Mouse (Mus musculus): ENCODE data around the gene Dkk3. TPM values are rescaled to one million over a fixed set of nuclear protein-coding genes. Genes with fewer than 3 reads are reported as not detected.

The Dkk3 gene
- polyA plus RNA-seq, 1 experiment from 2014 or later = 38.5 TPM

DNA sequence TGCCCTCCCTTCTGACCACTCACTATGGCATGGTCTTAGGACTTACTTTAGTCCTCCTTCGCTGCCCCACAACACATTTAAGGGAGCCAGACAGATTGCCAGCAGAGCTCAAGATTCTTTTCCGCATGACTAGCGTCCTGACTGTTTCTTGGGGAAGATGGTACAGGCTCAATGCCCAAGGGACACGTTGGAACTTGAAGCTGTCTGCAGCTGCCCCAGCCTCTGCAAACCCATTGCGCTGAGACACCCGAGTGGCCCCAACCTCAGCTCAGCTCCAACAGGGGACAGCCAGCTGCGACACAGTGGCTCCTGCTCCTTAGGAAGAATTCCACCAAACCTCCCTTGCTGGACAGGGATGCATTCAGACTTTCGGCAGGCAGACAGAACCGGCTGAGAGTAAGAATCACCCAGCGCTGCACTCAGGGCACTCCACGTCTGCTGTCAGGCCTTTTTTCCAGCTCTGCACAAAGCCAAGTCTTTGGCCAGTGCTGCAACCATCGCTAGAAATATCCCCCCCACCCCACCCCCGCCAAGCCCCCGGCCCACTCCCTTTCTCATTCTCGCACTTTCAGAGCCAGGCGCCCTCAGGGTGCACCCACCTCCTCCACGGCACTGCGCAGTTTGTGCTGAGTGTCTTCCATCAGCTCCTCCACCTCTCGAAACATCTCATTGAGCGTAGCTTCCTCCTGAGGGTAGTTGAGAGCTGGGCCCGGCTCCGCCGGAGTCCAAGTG lies 1.1 kb downstream of the Dkk3 start:
- peak overlapping the region; percentile 4; the same call in 1 of the 2 replicates for H3K27ac ChIP-seq (ENCODE audit: low read depth, low read length)
- 7% methylated on average over 23 of the region's 23 CpGs for WGBS
- peak; percentile 43 for ATAC-seq

DNA sequence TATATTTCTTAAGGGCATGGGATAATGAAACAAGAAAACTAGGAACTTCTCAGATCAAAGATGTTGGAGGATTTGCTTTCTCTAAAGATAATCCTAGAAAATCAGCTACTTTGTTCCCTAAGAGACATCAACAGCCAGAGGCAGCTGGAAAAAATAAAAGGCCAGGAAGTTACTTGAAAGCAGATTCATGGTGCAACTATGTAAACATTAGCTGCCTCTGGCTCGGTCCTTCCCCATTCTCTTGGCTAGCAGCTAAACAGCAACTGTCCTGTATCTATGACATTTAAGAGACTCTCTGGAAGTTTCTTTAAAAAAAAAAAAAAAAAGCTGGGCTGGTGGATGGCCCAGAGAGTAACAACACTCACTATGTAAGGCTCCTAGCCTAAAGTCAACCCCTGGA lies 3.7 kb downstream of the Dkk3 start:
- Histone ChIP-seq H3K36me3 (ENCODE audit: control insufficient read depth, insufficient read depth, low read length) (no peaks in the 10 kb centered on the region), H3K27me3 (replicated peaks; ENCODE audit: control insufficient read depth, insufficient read depth, low read length) (peaks cover 4% of the 10 kb centered on the region; the same call in 1 of the 2 replicates), H3K27ac (ENCODE audit: low read depth, low read length) (no peak overlapping the region), H3K4me2 (ENCODE audit: low read length) (no peak overlapping the region), H3K4me3 (ENCODE audit: low read length) (no peak overlapping the region), H3K4me1 (ENCODE audit: control insufficient read depth, insufficient read depth, low read depth, low read length) (peaks cover 19% of the 10 kb centered on the region), H3K9ac (ENCODE audit: low read depth, low read length) (no peak overlapping the region), H3K9me3 (ENCODE audit: control insufficient read depth, low read length) (no peaks in the 10 kb centered on the region)
- ATAC-seq = no peak
- 58% methylated on average over 1 of the region's 1 CpGs for WGBS

More for the DNA sequence above, 1.1 kb downstream of the Dkk3 start:
- peaks cover 19% of the 10 kb centered on the region for H3K4me1 ChIP-seq (ENCODE audit: control insufficient read depth, insufficient read depth, low read depth, low read length)
- H3K9me3 ChIP-seq (ENCODE audit: control insufficient read depth, low read length) = no peaks in the 10 kb centered on the region
- peak overlapping the region; percentile 51 for H3K4me2 ChIP-seq (ENCODE audit: low read length)
- peak overlapping the region; percentile 40 for H3K4me3 ChIP-seq (ENCODE audit: low read length)
- H3K36me3 ChIP-seq (ENCODE audit: control insufficient read depth, insufficient read depth, low read length) = no peaks in the 10 kb centered on the region
- peak overlapping the region; percentile 53 for H3K9ac ChIP-seq (ENCODE audit: low read depth, low read length)
- peaks cover 4% of the 10 kb centered on the region; the same call in 1 of the 2 replicates for H3K27me3 ChIP-seq (replicated peaks; ENCODE audit: control insufficient read depth, insufficient read depth, low read length)

DNA sequence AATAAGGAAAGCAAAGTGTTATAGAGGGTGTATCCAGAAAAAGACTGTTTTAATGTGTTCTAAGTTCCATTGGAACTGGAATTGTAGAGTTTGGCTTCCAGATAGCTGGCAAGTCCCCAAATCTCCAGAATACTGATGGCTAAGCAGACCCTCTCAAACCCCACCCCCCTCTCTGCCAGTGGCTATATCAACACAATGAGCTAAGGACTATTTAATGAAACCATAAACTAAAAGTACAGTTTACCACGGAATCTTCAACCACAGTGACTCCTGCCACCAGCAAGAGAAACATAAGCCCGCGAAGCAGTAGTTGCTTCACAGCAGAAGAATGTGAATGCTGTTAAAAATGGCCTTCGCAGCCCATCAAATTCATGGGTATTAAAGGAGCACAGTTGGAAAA lies 4.4 kb downstream of the Dkk3 start:
- Histone ChIP-seq H3K4me3 (ENCODE audit: low read length) (no peak overlapping the region), H3K9ac (ENCODE audit: low read depth, low read length) (no peak overlapping the region), H3K27ac (ENCODE audit: low read depth, low read length) (no peak overlapping the region), H3K4me2 (ENCODE audit: low read length) (no peak overlapping the region), H3K36me3 (ENCODE audit: control insufficient read depth, insufficient read depth, low read length) (no peaks in the 10 kb centered on the region), H3K9me3 (ENCODE audit: control insufficient read depth, low read length) (no peaks in the 10 kb centered on the region), H3K4me1 (ENCODE audit: control insufficient read depth, insufficient read depth, low read depth, low read length) (peaks cover 19% of the 10 kb centered on the region), H3K27me3 (replicated peaks; ENCODE audit: control insufficient read depth, insufficient read depth, low read length) (peaks cover 4% of the 10 kb centered on the region; the same call in 1 of the 2 replicates)
- ATAC-seq = no peak
- WGBS = 75% methylated on average over 4 of the region's 4 CpGs

DNA sequence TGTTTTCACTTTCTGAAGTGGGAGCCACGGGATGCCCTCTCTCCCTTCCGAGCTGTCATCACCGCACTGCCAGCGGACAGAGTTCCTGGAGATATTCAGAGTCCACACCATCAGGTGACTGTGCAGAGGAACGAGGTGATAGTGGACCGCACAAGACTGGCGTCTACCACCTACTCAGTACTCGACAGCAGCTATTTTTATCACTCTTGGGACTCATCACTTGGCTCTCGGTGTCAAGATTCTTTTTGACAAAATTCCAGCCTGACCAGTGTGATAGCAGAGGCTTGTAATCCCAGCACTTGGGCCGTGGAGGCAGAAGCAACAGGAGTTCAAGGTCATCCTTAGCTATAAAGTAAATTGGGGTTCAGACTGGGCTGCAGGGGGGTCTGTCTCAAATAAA lies 9.7 kb downstream of the Dkk3 start:
- Histone ChIP-seq H3K36me3 (ENCODE audit: control insufficient read depth, insufficient read depth, low read length) (no peaks in the 10 kb centered on the region), H3K4me2 (ENCODE audit: low read length) (no peak overlapping the region), H3K4me1 (ENCODE audit: control insufficient read depth, insufficient read depth, low read depth, low read length) (peaks cover 2% of the 10 kb centered on the region; the same call in 1 of the 2 replicates), H3K27ac (ENCODE audit: low read depth, low read length) (no peak overlapping the region), H3K9me3 (ENCODE audit: control insufficient read depth, low read length) (no peaks in the 10 kb centered on the region), H3K9ac (ENCODE audit: low read depth, low read length) (no peak overlapping the region), H3K27me3 (replicated peaks; ENCODE audit: control insufficient read depth, insufficient read depth, low read length) (no peaks in the 10 kb centered on the region), H3K4me3 (ENCODE audit: low read length) (no peak overlapping the region)
- WGBS = 93% methylated on average over 10 of the region's 10 CpGs
- no peak for ATAC-seq

DNA sequence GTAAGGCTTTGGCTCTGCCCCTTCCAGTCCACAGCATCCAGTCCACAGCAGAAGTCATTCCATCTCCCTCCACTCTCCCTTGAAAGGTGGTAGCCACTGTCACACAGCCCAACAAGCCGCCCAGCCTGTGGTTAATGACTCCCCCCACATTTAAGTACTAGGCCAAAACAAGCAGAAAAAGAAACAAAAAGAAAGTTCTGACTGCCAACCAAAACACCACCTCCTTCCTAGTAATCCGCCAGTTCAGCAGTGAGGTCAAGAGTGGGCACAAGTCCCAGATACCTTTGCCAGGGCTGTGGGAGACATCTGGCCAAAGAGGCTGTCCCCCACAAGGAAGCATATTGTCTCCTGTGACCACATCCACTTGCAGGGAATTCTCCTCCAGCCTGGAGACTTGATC lies 10.9 kb downstream of the Dkk3 start:
- H3K36me3 ChIP-seq (ENCODE audit: control insufficient read depth, insufficient read depth, low read length) = no peaks in the 10 kb centered on the region
- no peak overlapping the region for H3K4me2 ChIP-seq (ENCODE audit: low read length)
- no peaks in the 10 kb centered on the region for H3K9me3 ChIP-seq (ENCODE audit: control insufficient read depth, low read length)
- no peak overlapping the region for H3K4me3 ChIP-seq (ENCODE audit: low read length)
- 0 out of 2 replicates have a peak, but pooled peaks cover 2% of the 10 kb centered on the region for H3K4me1 ChIP-seq (ENCODE audit: control insufficient read depth, insufficient read depth, low read depth, low read length)
- no peaks in the 10 kb centered on the region for H3K27me3 ChIP-seq (replicated peaks; ENCODE audit: control insufficient read depth, insufficient read depth, low read length)
- H3K9ac ChIP-seq (ENCODE audit: low read depth, low read length) = no peak overlapping the region
- 66% methylated on average over 2 of the region's 2 CpGs for WGBS
- H3K27ac ChIP-seq (ENCODE audit: low read depth, low read length) = no peak overlapping the region
- no peak for ATAC-seq

DNA sequence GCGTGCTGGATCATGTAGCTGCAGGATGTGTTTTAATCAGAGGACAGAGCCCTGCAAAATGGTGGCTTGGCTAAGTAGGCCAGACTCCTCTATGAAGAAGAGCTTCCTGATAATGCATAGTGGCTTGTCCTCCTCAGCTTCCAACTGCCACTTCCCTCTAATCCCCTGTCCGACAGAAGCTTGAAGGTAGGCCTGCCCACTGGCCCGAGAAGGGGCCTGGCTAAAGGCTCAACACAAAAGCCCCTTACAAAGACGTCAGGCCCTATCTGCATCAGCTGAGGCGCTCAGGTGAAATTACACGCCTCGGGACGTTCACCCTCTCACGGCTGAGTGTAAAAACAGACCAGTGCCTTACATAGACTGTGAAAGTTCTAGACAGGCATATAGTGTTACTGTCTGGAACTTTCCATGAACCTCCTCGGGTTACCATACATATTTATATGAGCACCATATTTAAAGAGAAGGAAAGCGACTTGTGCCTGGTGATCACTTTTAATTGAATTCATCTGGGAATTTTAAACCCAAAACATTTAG lies 14.1 kb downstream of the Dkk3 start:
- no peak overlapping the region for H3K4me3 ChIP-seq (ENCODE audit: low read length)
- H3K27me3 ChIP-seq (replicated peaks; ENCODE audit: control insufficient read depth, insufficient read depth, low read length) = no peaks in the 10 kb centered on the region
- no peak overlapping the region for H3K4me2 ChIP-seq (ENCODE audit: low read length)
- no peak for ATAC-seq
- H3K9ac ChIP-seq (ENCODE audit: low read depth, low read length) = no peak overlapping the region
- 0 out of 2 replicates have a peak, but pooled peaks cover 2% of the 10 kb centered on the region for H3K4me1 ChIP-seq (ENCODE audit: control insufficient read depth, insufficient read depth, low read depth, low read length)
- H3K27ac ChIP-seq (ENCODE audit: low read depth, low read length) = no peak overlapping the region
- WGBS = 54% methylated on average over 11 of the region's 11 CpGs
- H3K9me3 ChIP-seq (ENCODE audit: control insufficient read depth, low read length) = no peaks in the 10 kb centered on the region
- no peaks in the 10 kb centered on the region for H3K36me3 ChIP-seq (ENCODE audit: control insufficient read depth, insufficient read depth, low read length)

DNA sequence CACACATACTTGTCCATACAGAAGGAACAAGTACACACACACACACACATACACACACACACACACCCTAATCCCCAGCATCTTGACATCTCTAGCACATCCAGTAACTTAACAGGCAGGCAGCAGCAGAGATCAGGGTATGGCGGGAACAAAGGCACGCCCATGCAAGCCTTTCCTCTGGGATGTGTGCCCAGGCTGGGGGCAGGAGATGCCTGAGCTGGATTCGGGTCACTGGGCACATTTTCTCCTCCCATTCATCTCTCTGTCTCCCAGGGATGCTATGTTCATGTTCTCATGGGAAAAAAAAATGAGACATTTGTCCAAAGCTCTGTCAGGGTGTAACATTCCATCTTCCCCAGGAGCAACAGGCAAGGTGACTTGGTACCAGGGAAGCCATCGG lies 14.9 kb downstream of the Dkk3 start:
- no peak overlapping the region for H3K27ac ChIP-seq (ENCODE audit: low read depth, low read length)
- 34% methylated on average over 4 of the region's 4 CpGs for WGBS

DNA sequence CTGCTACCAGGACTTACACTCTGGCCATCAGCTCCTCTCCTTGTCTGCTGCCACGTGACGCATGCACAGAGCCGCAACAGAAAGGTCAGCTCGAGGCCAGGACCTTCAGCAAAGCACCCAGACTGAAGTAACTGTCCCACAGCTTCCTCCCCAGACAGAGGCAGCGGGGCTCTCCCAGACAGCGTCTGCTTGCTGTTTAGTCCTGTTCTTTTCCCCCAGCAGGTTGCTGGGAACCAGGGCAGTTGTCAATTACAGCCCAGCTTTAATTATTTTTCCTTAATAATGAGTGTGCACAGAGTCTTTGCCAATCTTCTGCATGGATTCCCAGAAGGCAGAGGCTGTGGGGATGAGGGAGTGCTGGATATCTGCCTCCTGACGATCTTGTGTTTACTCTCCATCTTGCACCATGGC lies 15.8 kb downstream of the Dkk3 start:
- 26% methylated on average over 7 of the region's 7 CpGs for WGBS
- Histone ChIP-seq H3K27ac (ENCODE audit: low read depth, low read length) (no peak overlapping the region), H3K9me3 (ENCODE audit: control insufficient read depth, low read length) (no peaks in the 10 kb centered on the region)

More for the DNA sequence above, 14.9 kb downstream of the Dkk3 start:
- Histone ChIP-seq H3K4me3 (ENCODE audit: low read length) (no peak overlapping the region), H3K27me3 (replicated peaks; ENCODE audit: control insufficient read depth, insufficient read depth, low read length) (no peaks in the 10 kb centered on the region), H3K9me3 (ENCODE audit: control insufficient read depth, low read length) (no peaks in the 10 kb centered on the region), H3K4me2 (ENCODE audit: low read length) (no peak overlapping the region), H3K4me1 (ENCODE audit: control insufficient read depth, insufficient read depth, low read depth, low read length) (0 out of 2 replicates have a peak, but pooled peaks cover 2% of the 10 kb centered on the region), H3K9ac (ENCODE audit: low read depth, low read length) (no peak overlapping the region), H3K36me3 (ENCODE audit: control insufficient read depth, insufficient read depth, low read length) (no peaks in the 10 kb centered on the region)
- peak; percentile 63 for ATAC-seq

DNA sequence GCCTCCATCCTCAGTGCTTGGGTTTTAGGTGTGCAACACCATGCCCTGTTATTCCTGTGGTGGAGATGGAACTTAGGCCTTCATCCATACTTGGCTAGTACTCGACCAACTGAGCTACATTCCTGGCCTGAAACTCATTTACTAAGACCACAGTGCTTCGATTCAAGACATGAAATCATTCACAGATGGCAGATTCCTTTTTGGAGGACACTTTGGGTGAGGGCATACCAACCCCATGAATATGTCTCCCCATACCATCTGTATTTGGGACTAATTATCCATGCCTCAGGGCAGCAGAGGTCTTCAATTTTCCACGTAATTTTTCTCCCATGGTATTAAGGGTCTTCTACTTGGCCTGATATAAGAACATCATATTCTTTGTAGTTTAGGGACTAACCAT lies 16.2 kb downstream of the Dkk3 start:
- Histone ChIP-seq H3K36me3 (ENCODE audit: control insufficient read depth, insufficient read depth, low read length) (no peaks in the 10 kb centered on the region), H3K4me1 (ENCODE audit: control insufficient read depth, insufficient read depth, low read depth, low read length) (0 out of 2 replicates have a peak, but pooled peaks cover 2% of the 10 kb centered on the region), H3K9me3 (ENCODE audit: control insufficient read depth, low read length) (no peaks in the 10 kb centered on the region), H3K4me2 (ENCODE audit: low read length) (no peak overlapping the region), H3K4me3 (ENCODE audit: low read length) (no peak overlapping the region), H3K27me3 (replicated peaks; ENCODE audit: control insufficient read depth, insufficient read depth, low read length) (no peaks in the 10 kb centered on the region), H3K27ac (ENCODE audit: low read depth, low read length) (no peak overlapping the region), H3K9ac (ENCODE audit: low read depth, low read length) (no peak overlapping the region)
- WGBS = 59% methylated on average over 3 of the region's 3 CpGs
- ATAC-seq = no peak

More for the DNA sequence above, 15.8 kb downstream of the Dkk3 start:
- Histone ChIP-seq H3K4me3 (ENCODE audit: low read length) (no peak overlapping the region), H3K27me3 (replicated peaks; ENCODE audit: control insufficient read depth, insufficient read depth, low read length) (no peaks in the 10 kb centered on the region), H3K36me3 (ENCODE audit: control insufficient read depth, insufficient read depth, low read length) (no peaks in the 10 kb centered on the region), H3K4me2 (ENCODE audit: low read length) (no peak overlapping the region), H3K4me1 (ENCODE audit: control insufficient read depth, insufficient read depth, low read depth, low read length) (0 out of 2 replicates have a peak, but pooled peaks cover 2% of the 10 kb centered on the region), H3K9ac (ENCODE audit: low read depth, low read length) (no peak overlapping the region)
- ATAC-seq = peak; percentile 46
